Mouse (Mus musculus) stomach, embryonic 15.5 days (tissue): ENCODE results near the gene Gm10945. TPM values are rescaled to one million over a fixed set of nuclear protein-coding genes. Genes with fewer than 3 reads are reported as not detected.

Experiments
- polyA plus RNA-seq: library from polyadenylated mRNA; unstranded; fragments of >200 nt; fragmentation: Nextera tagmentation; extraction: Ambion mirVana; gene quantifications from 2 replicates; pipeline ENCODE4 v1.2.1, GENCODE M21; 2015

The Gm10945 gene
- polyA plus RNA-seq, 1 experiment from 2014 or later, result not detected

Other genes with a start within 250 kb of the Gm10945 start
- 0.30 and 0.50 TPM in 2 replicates for gene Oprm1, start 3.3 kb downstream of the Gm10945 start, polyA plus RNA-seq